Mouse (Mus musculus): ENCODE measurements at regions not wholly inside any gene's neighbourhood (a gene's known extent, or its start where the extent isn't known, plus 50 kb on each side); places are given as distances from the start of the nearest gene placed in this dataset.

DNA sequence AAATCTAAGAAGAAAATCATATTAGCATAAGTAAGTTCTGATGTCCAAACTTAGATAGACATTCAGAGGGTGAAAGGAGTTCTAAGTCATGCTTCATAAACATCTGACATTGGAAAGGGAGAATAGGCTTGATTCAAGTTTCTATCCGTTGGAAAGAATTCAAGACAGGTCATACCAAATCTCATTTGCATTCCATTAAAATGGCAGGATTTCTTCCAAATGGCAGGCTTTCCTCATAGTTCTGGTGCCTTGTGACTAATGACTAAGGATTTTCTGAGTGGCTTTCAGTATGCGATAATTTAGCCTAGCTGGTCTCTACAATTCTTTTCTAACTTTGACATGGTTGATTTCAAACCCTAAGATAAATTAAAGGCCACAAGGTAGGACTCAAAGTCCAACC, 1466.9 kb downstream of the Zfp704 start:
- TF ChIP-seq POLR2A (IDR thresholded peaks at IDR 0.05; ENCODE audit: borderline replicate concordance, extremely low read depth, low read depth, low read length) (no peak), CTCF (IDR thresholded peaks at IDR 0.05; ENCODE audit: insufficient read depth, low read length) (no peak)
